Mouse (Mus musculus): Measurements from ENCODE around the gene Ppil6. TPM values are rescaled to one million over a fixed set of nuclear protein-coding genes. Genes with fewer than 3 reads are reported as not detected.
A peak's percentile ranks its signal among the peaks of the same experiment; 100 is the strongest.

The Ppil6 gene
- polyA plus RNA-seq, 1 experiment, result 0.08 TPM

GRCm38 (mm10) chr10:41553711-41554110, 63.5 kb downstream of the Ppil6 start:
- Histone ChIP-seq H3K36me3 (ENCODE audit: control insufficient read depth, insufficient read depth) (no peaks in the 10 kb centered on the region), H3K27me3 (ENCODE audit: control insufficient read depth, insufficient read depth, insufficient read length) (no peaks in the 10 kb centered on the region), H3K4me3 (ENCODE audit: insufficient read depth, poor library complexity, severe bottlenecking) (no peak overlapping the region), H3ac (ENCODE audit: control insufficient read depth, insufficient read length, low read depth) (no peak overlapping the region), H3K79me3 (ENCODE audit: low read depth) (no peaks in the 10 kb centered on the region), H3K79me2 (ENCODE audit: control insufficient read depth, insufficient read depth) (no peaks in the 10 kb centered on the region)
- no peak for TF ChIP-seq MAX (IDR thresholded peaks at IDR 0.05)
- TF ChIP-seq USF1 (IDR thresholded peaks at IDR 0.05; ENCODE audit: low read depth), result no peak
- TF ChIP-seq FOSL1 (IDR thresholded peaks at IDR 0.05; ENCODE audit: insufficient read depth, low read length, poor library complexity, severe bottlenecking), result no peak

GRCm38 (mm10) chr10:41555081-41555480, 64.8 kb downstream of the Ppil6 start:
- Histone ChIP-seq H3K36me3 (ENCODE audit: control insufficient read depth, insufficient read depth) (no peaks in the 10 kb centered on the region), H3K79me3 (ENCODE audit: low read depth) (no peaks in the 10 kb centered on the region), H3ac (ENCODE audit: control insufficient read depth, insufficient read length, low read depth) (no peak overlapping the region), H3K4me3 (ENCODE audit: insufficient read depth, poor library complexity, severe bottlenecking) (no peak overlapping the region), H3K27me3 (ENCODE audit: control insufficient read depth, insufficient read depth, insufficient read length) (no peaks in the 10 kb centered on the region), H3K79me2 (ENCODE audit: control insufficient read depth, insufficient read depth) (no peaks in the 10 kb centered on the region)
- TF ChIP-seq MYOD1 (IDR thresholded peaks at IDR 0.05; ENCODE audit: control insufficient read depth, insufficient read length, low read depth) (peak; percentile 48), USF1 (IDR thresholded peaks at IDR 0.05; ENCODE audit: low read depth) (no peak)

- no peak overlapping the region for H3K4me3 ChIP-seq (ENCODE audit: insufficient read depth, poor library complexity, severe bottlenecking)
- no peaks in the 10 kb centered on the region for H3K79me2 ChIP-seq (ENCODE audit: control insufficient read depth, insufficient read depth)
- no peak for TF ChIP-seq CTCF (IDR thresholded peaks at IDR 0.05; ENCODE audit: control insufficient read depth, insufficient read depth, insufficient read length)
- H3K27me3 ChIP-seq (ENCODE audit: control insufficient read depth, insufficient read depth, insufficient read length), result no peaks in the 10 kb centered on the region
- H3K36me3 ChIP-seq (ENCODE audit: control insufficient read depth, insufficient read depth), result no peaks in the 10 kb centered on the region
- H3ac ChIP-seq (ENCODE audit: control insufficient read depth, insufficient read length, low read depth), result no peak overlapping the region
- H3K79me3 ChIP-seq (ENCODE audit: low read depth), result no peaks in the 10 kb centered on the region
Observed at GRCm38 (mm10) chr10:41558401-41558800, 68.2 kb downstream of the Ppil6 start.

- Histone ChIP-seq H3ac (ENCODE audit: control insufficient read depth, insufficient read length, low read depth) (no peak overlapping the region), H3K79me3 (ENCODE audit: low read depth) (no peaks in the 10 kb centered on the region), H3K4me3 (ENCODE audit: insufficient read depth, poor library complexity, severe bottlenecking) (no peak overlapping the region), H3K79me2 (ENCODE audit: control insufficient read depth, insufficient read depth) (no peaks in the 10 kb centered on the region), H3K36me3 (ENCODE audit: control insufficient read depth, insufficient read depth) (no peaks in the 10 kb centered on the region), H3K27me3 (ENCODE audit: control insufficient read depth, insufficient read depth, insufficient read length) (no peaks in the 10 kb centered on the region)
- TF ChIP-seq MAX (IDR thresholded peaks at IDR 0.05), result no peak
- no peak for TF ChIP-seq CTCF (IDR thresholded peaks at IDR 0.05; ENCODE audit: control insufficient read depth, insufficient read depth, insufficient read length)
- TF ChIP-seq MYOG (IDR thresholded peaks at IDR 0.05; ENCODE audit: control insufficient read depth, extremely low read depth, insufficient read length), result no peak
- TF ChIP-seq USF1 (IDR thresholded peaks at IDR 0.05; ENCODE audit: low read depth), result no peak
- no peak for TF ChIP-seq MYOD1 (IDR thresholded peaks at IDR 0.05; ENCODE audit: control insufficient read depth, insufficient read length, low read depth)
- TF ChIP-seq FOSL1 (IDR thresholded peaks at IDR 0.05; ENCODE audit: insufficient read depth, low read length, poor library complexity, severe bottlenecking), result peak; percentile 84
- TF ChIP-seq CEBPB (IDR thresholded peaks at IDR 0.05; ENCODE audit: low read depth), result peak; percentile 14
Observed at GRCm38 (mm10) chr10:41561701-41562395, 71.6 kb downstream of the Ppil6 start.

Other genes starting within 250 kb of the Ppil6 start
- gene Fig4, start 187.2 kb upstream of the Ppil6 start, polyA plus RNA-seq (2012; fragmentation: generic; extraction: Trizol), result 7.8 TPM
- gene Ak9, start 186.5 kb upstream of the Ppil6 start, polyA plus RNA-seq (2012; fragmentation: generic; extraction: Trizol), result not detected
- gene Zbtb24, start 40.1 kb upstream of the Ppil6 start, polyA plus RNA-seq (2012; fragmentation: generic; extraction: Trizol), result 5.7 TPM
- gene Mical1, start 14.1 kb upstream of the Ppil6 start, polyA plus RNA-seq (2012; fragmentation: generic; extraction: Trizol), result 27.7 TPM
- 20.7 TPM for gene Smpd2, start 70 bp upstream of the Ppil6 start, polyA plus RNA-seq (2012; fragmentation: generic; extraction: Trizol)
- 53.2 TPM for gene Cd164, start 29.0 kb downstream of the Ppil6 start, polyA plus RNA-seq (2012; fragmentation: generic; extraction: Trizol)
- 0.13 TPM for gene Ccdc162, start 226.2 kb downstream of the Ppil6 start, polyA plus RNA-seq (2012; fragmentation: generic; extraction: Trizol)

Data from C2C12 (cell line).